Mouse (Mus musculus) testis, adult 2 months (tissue): ENCODE results near the gene Megf8.

Experiments used
- CTCF ChIP-seq: fragments of 200-500 bp; IDR thresholded peaks from 2 replicates; pipeline ENCODE4 v1.5.1; 2012; ENCODE audit warnings: low read depth, mild to moderate bottlenecking, inconsistent platforms, low read length, moderate library complexity; ENCODE audit not compliant: control insufficient read depth, insufficient read depth, insufficient replicate concordance
- POLR2A ChIP-seq: fragments of 200-500 bp; IDR thresholded peaks from 2 replicates; pipeline ENCODE4 v1.6.1; 2012; ENCODE audit warnings: low read depth, mild to moderate bottlenecking, inconsistent platforms, low read length, moderate library complexity; ENCODE audit not compliant: control insufficient read depth

- TF ChIP-seq CTCF (no peak), POLR2A (no peak)
These were observed 24.2 kb downstream of the Megf8 start for GRCm38 (mm10) chr7:25341000-25341784.
